Mouse (Mus musculus): ENCODE data around the gene Upf1. TPM values are rescaled to one million over a fixed set of nuclear protein-coding genes. Genes with fewer than 3 reads are reported as not detected.

Gene Upf1
- polyA plus RNA-seq (2012; rRNA removed) = 23.8 TPM in 2 replicates

DNA sequence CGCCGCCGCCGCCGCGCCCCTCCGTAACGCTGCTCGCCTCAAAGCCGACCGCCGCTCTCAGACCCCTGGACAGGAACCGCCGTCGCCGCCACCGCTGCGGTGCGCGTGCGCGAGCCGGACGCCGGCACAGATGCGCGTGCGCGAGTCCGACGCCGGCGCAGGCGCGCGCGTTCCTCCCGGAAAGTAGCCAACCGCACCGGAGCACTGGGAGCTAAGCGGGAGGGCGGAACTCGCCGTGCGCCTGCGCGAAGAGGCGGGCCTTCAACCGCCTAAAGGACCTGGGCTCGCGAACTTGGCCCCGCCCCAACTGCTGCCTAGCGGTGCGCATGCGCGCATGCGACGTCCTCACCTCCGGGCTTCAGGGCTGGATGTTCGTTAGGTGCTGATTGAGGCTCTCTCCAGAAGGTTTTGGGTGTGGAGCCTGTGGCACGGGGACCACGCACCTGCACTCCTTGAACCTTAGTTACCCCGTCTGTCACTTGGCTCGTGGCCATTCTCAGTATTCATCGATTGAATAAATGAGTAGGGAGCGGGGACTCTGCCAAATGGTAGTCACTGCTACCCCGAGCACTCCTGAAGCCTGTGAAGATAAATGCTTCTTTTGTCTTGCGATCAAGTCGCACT lies at the start of gene Upf1:
Upf1 (minus strand) TSS at position 85 of the 624 bp plus-strand sequence.
- TF ChIP-seq CTCF (IDR thresholded peaks at IDR 0.05; ENCODE audit: extremely low read depth, insufficient read depth, low read length) = no peak
- TF ChIP-seq POLR2A (IDR thresholded peaks at IDR 0.05; ENCODE audit: extremely low read depth, insufficient read depth, low read length) = peak; percentile 97
- H3K4me1 ChIP-seq (ENCODE audit: control insufficient read depth, insufficient read depth, low read length) = peaks cover 6% of the 10 kb centered on the region; the same call in 1 of the 2 replicates
- H3K4me3 ChIP-seq (ENCODE audit: insufficient read depth, low read length) = peak within 1 kb of the TSS; percentile 40
- H3K27ac ChIP-seq (ENCODE audit: insufficient read depth, low read length) = peak within 1 kb of the TSS; percentile 26; the same call in 1 of the 2 replicates

DNA sequence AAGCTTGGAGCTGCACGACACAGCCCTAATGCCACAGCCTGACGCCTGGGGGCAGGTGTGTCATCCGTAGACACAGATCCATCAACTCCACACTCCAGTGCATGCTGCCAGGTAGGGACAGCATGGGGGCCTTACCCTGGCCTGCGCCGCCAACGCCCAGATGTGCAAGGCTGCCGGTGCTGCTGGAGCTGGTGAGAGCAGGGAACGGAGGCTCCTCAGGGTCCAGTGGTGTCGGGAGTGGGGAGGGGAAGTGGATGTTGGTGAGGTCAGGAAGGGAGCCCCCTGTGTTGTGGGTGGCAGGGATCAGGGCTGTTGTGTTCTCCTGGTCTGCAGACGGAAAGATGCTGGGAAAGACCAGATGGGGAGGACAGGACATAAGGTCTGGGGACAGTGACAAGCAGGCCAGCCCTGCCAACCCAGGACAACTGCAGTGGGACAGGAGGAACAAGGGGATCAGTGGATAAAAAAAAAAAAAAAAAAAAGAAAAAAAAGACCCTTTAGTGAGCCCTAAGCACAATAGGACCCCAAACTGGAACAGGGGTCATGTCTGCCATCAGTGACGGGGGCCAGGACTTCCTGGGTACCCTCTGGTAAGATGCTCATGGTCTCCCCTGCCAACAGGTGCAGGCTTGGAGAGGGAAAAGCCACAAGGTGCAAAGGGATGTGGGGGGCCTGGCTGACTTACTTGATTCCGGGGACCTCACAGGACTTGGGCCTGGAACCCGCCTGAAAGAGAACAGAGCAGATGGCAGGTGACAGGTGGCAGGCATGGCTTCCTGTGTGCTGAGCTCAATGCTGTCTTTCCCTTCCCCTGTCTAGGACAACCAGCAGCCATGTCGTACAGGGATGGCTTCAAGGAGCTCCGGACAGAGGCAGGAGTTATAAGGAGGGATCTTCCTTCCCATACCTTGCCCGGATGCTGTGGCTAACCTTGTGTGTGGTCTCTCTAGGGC lies 44.8 kb upstream of the Upf1 start:
- no peak overlapping the region for H3K4me3 ChIP-seq (ENCODE audit: insufficient read depth, low read length)
- no peak overlapping the region for H3K27ac ChIP-seq (ENCODE audit: insufficient read depth, low read length)
- TF ChIP-seq CTCF (IDR thresholded peaks at IDR 0.05; ENCODE audit: extremely low read depth, insufficient read depth, low read length) = no peak
- TF ChIP-seq POLR2A (IDR thresholded peaks at IDR 0.05; ENCODE audit: extremely low read depth, insufficient read depth, low read length) = no peak
- H3K4me1 ChIP-seq (ENCODE audit: control insufficient read depth, insufficient read depth, low read length) = no peaks in the 10 kb centered on the region

DNA sequence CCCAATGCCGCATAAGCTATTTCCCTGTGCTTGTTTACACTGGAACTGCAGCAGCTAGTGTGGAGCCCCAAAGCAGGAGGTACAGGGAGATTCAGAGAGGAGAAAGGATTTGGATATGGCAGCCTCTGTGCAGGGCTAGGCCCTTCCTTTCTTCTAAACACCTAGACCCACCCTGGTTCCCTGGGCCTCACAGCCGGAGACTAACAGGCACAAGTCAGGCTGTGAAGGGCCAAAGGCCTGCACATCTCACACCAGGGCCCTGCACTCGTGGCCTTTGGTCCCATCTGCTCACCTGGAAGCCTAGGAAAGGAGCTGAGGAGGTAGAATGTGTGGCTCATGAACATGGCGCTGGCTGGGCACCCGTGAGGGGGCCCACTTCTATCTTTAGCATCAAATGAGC lies 43.1 kb upstream of the Upf1 start:
- TF ChIP-seq CTCF (IDR thresholded peaks at IDR 0.05; ENCODE audit: extremely low read depth, insufficient read depth, low read length) (no peak), POLR2A (IDR thresholded peaks at IDR 0.05; ENCODE audit: extremely low read depth, insufficient read depth, low read length) (no peak)
- H3K4me3 ChIP-seq (ENCODE audit: insufficient read depth, low read length) = no peak overlapping the region
- no peak overlapping the region for H3K27ac ChIP-seq (ENCODE audit: insufficient read depth, low read length)
- no peaks in the 10 kb centered on the region for H3K4me1 ChIP-seq (ENCODE audit: control insufficient read depth, insufficient read depth, low read length)

DNA sequence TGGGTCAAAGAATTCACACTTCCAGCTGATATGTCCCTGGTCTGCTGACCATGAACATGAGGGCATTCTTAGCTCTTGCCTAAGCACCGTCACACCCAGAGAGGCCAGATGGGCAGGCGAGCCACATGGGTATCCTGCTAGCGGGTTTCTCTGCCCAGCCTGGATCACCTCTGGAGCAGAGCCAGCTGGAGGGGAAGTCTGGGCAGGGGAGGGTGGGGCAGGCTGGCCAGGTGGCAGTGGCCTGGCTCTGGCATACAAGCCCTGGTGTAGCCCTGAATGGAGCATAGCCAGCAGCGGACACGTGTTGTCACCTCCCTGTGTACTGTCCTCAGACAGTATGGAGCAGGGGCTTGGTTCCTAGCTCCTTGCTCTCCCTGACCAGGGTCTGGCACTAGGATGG lies 42.6 kb upstream of the Upf1 start:
- Histone ChIP-seq H3K4me1 (ENCODE audit: control insufficient read depth, insufficient read depth, low read length) (no peaks in the 10 kb centered on the region), H3K4me3 (ENCODE audit: insufficient read depth, low read length) (no peak overlapping the region), H3K27ac (ENCODE audit: insufficient read depth, low read length) (no peak overlapping the region)
- TF ChIP-seq CTCF (IDR thresholded peaks at IDR 0.05; ENCODE audit: extremely low read depth, insufficient read depth, low read length) = no peak
- TF ChIP-seq POLR2A (IDR thresholded peaks at IDR 0.05; ENCODE audit: extremely low read depth, insufficient read depth, low read length) = no peak

DNA sequence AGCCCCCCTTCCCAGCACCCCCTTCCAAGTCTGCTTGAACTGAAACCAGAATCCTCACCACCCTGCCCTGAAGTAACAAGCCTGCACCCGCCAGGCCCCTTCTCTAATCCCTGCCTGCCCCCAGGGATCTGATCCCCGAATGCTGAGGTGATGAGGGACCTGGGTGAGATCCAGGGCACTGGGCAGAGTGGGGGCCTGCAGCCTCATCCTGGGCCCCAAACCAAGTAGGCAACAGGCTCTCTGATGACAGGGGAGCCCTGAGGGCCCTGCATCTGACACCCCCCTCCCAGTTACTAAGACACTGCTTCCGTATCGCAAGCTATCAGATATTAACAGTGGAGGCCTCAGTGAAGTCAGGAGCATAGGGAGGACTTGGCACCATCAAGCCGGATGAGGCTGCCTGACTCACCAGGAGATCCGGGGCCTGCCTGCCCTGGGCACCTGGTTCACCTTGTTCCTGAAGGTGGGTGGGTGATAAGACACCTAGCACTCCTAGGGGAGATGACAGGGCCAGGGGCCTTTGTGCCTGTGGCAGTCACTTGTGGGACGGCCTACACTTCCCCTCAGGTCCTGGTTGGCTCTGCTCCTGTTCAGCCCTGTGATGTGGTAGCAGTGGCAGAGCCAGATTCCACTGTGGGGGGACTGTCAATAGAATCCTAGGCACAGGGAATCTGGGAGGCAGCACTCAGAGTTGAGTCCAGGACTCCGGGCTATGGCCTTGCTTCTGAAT lies 41.4 kb upstream of the Upf1 start:
- TF ChIP-seq POLR2A (IDR thresholded peaks at IDR 0.05; ENCODE audit: extremely low read depth, insufficient read depth, low read length) (no peak), CTCF (IDR thresholded peaks at IDR 0.05; ENCODE audit: extremely low read depth, insufficient read depth, low read length) (no peak)
- H3K4me1 ChIP-seq (ENCODE audit: control insufficient read depth, insufficient read depth, low read length) = no peaks in the 10 kb centered on the region
- no peak overlapping the region for H3K27ac ChIP-seq (ENCODE audit: insufficient read depth, low read length)
- no peak overlapping the region for H3K4me3 ChIP-seq (ENCODE audit: insufficient read depth, low read length)

DNA sequence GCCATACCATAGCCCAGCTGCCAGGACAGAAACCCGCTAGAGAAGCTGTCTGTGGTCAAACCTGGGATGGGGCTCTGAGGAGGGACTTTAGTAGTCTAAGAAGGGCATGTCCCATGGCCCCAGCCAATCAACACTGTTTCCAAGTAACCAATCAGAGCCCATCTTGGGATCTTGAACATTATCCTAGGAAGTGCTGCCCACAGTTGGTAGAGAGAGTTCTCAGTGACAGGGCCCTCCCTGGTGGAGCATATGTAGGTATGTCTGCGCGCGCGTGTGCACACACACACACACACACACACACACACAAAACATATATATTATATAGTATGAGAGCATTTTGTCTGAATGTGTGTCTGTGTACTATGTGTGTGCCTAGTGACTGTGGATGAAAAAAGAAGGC lies 40.0 kb upstream of the Upf1 start:
- H3K4me1 ChIP-seq (ENCODE audit: control insufficient read depth, insufficient read depth, low read length) = no peaks in the 10 kb centered on the region
- H3K27ac ChIP-seq (ENCODE audit: insufficient read depth, low read length) = no peak overlapping the region
- no peak overlapping the region for H3K4me3 ChIP-seq (ENCODE audit: insufficient read depth, low read length)
- no peak for TF ChIP-seq CTCF (IDR thresholded peaks at IDR 0.05; ENCODE audit: extremely low read depth, insufficient read depth, low read length)
- no peak for TF ChIP-seq POLR2A (IDR thresholded peaks at IDR 0.05; ENCODE audit: extremely low read depth, insufficient read depth, low read length)

DNA sequence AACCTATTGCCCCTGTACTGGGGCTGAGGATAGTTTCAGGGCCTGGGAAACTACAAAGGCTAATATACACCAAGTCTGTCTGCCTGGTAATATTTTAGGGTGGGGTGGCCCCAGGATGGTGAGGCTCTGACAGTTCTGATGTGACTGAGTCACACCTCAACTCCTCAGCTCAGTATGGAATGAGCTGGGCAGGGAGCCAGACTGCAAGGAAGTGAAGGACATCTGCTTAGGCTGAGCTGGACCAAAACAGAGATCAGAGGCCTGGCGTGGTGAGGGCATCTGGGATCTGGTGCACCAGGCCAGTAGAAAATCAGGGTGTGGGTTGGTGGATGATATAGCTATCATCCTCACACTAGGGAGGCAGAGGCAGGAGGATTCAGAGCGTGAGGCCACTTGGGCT lies 36.6 kb upstream of the Upf1 start:
- Histone ChIP-seq H3K4me3 (ENCODE audit: insufficient read depth, low read length) (no peak overlapping the region), H3K27ac (ENCODE audit: insufficient read depth, low read length) (no peak overlapping the region), H3K4me1 (ENCODE audit: control insufficient read depth, insufficient read depth, low read length) (no peaks in the 10 kb centered on the region)
- TF ChIP-seq POLR2A (IDR thresholded peaks at IDR 0.05; ENCODE audit: extremely low read depth, insufficient read depth, low read length) (no peak), CTCF (IDR thresholded peaks at IDR 0.05; ENCODE audit: extremely low read depth, insufficient read depth, low read length) (no peak)

DNA sequence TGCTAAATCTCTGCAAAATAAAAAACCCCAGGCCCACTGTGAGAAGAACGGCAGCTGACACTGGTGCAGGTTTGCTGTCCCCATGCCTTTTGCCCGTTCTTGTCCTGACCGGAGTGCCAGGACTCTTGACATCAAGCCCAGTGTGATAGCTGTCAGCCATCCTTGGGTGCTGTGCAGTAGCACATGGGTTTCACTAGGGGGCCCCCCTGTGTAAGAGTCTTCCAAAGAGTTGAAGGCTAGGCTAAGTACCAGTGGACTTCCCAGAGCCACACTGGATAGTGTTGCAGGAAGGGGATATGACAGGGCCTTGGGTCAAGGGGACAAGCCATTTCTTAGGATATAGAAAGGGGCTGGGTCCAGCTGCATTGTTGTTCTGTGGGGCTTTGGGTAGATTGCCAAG lies 30.2 kb upstream of the Upf1 start:
- no peak overlapping the region for H3K4me3 ChIP-seq (ENCODE audit: insufficient read depth, low read length)
- no peak overlapping the region for H3K27ac ChIP-seq (ENCODE audit: insufficient read depth, low read length)
- H3K4me1 ChIP-seq (ENCODE audit: control insufficient read depth, insufficient read depth, low read length) = no peaks in the 10 kb centered on the region
- TF ChIP-seq POLR2A (IDR thresholded peaks at IDR 0.05; ENCODE audit: extremely low read depth, insufficient read depth, low read length) (no peak), CTCF (IDR thresholded peaks at IDR 0.05; ENCODE audit: extremely low read depth, insufficient read depth, low read length) (peak; percentile 82)

DNA sequence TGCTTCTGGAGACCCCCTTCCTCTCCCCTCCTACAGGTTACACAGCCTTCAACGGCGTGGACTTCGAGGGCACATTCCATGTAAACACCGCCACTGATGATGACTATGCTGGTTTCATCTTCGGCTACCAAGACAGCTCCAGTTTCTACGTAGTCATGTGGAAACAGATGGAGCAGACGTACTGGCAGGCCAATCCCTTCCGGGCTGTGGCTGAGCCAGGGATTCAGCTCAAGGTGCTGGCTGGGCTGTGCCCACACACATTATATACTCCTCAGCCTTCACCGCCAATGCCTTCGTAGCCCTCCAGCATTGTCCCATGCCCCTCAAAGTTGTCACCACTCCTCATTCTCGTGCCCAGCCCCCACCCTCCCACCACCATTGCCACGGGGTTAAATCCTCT lies 27.0 kb upstream of the Upf1 start:
- H3K4me1 ChIP-seq (ENCODE audit: control insufficient read depth, insufficient read depth, low read length) = no peaks in the 10 kb centered on the region
- TF ChIP-seq CTCF (IDR thresholded peaks at IDR 0.05; ENCODE audit: extremely low read depth, insufficient read depth, low read length) = no peak
- no peak for TF ChIP-seq POLR2A (IDR thresholded peaks at IDR 0.05; ENCODE audit: extremely low read depth, insufficient read depth, low read length)
- H3K27ac ChIP-seq (ENCODE audit: insufficient read depth, low read length) = no peak overlapping the region
- H3K4me3 ChIP-seq (ENCODE audit: insufficient read depth, low read length) = no peak overlapping the region

Data from cortical plate, adult 2 months (tissue).